In genomic region chr2:133717076-133717475, GRCm38 (mm10) we compare ENCODE assay signal across 25 mouse cellular contexts.
DNase-seq lines count a peak whose midpoint lies in the region; ATAC-seq and TF ChIP-seq lines count a peak whose summit lies in the region.
"Had no signal": no experiment of that assay in that cellular context is flagged by ENCODE, and none has a peak within 500 bp of the region (broad histone marks: within the 10 kb centered on the region; RNA-seq: fewer than 3 reads in every experiment).

No protein-coding gene starts in this region.

- H3K9ac ChIP-seq in hindbrain, embryonic 14.5 days, result no peak overlapping the region
- H3K9ac ChIP-seq in hindbrain, postnatal 0 days (replicated peaks; ENCODE audit: low read length), result no peak overlapping the region
- no peak overlapping the region for H3K9ac ChIP-seq in kidney, embryonic 16.5 days (replicated peaks; ENCODE audit: low read length)
- H3K9ac ChIP-seq in stomach, embryonic 15.5 days, result no peak overlapping the region
- H3K9ac ChIP-seq in stomach, postnatal 0 days (ENCODE audit: low read length), result no peak overlapping the region
- H3K9ac ChIP-seq: embryonic facial prominence, embryonic 13.5 days; forebrain, embryonic 12.5 days; forebrain, embryonic 15.5 days; heart, embryonic 13.5 days; hindbrain, embryonic 15.5 days had no signal

- no peak for TF ChIP-seq CTCF in hindbrain, postnatal 0 days (IDR thresholded peaks at IDR 0.05; ENCODE audit: low read depth)
- no peak for TF ChIP-seq CTCF in stomach, postnatal 0 days (IDR thresholded peaks at IDR 0.05; ENCODE audit: low read depth)

- no peaks in the 10 kb centered on the region for H3K36me3 ChIP-seq in hindbrain, embryonic 14.5 days (replicated peaks; ENCODE audit: control insufficient read depth, insufficient read depth)
- no peaks in the 10 kb centered on the region for H3K36me3 ChIP-seq in hindbrain, postnatal 0 days (ENCODE audit: insufficient read depth, low read length)
- no peaks in the 10 kb centered on the region for H3K36me3 ChIP-seq in kidney, embryonic 16.5 days (ENCODE audit: insufficient read depth, low read length)
- no peaks in the 10 kb centered on the region for H3K36me3 ChIP-seq in stomach, embryonic 15.5 days
- H3K36me3 ChIP-seq in stomach, postnatal 0 days (ENCODE audit: control insufficient read depth, insufficient read depth, low read length), result no peaks in the 10 kb centered on the region
- H3K36me3 ChIP-seq: embryonic facial prominence, embryonic 13.5 days; forebrain, embryonic 12.5 days; forebrain, embryonic 15.5 days; heart, embryonic 10.5 days; heart, embryonic 13.5 days; hindbrain, embryonic 15.5 days had no signal

- H3K4me2 ChIP-seq in hindbrain, embryonic 14.5 days (replicated peaks), result no peak overlapping the region
- no peak overlapping the region for H3K4me2 ChIP-seq in hindbrain, postnatal 0 days (ENCODE audit: low read depth, low read length)
- no peak overlapping the region for H3K4me2 ChIP-seq in kidney, embryonic 16.5 days (replicated peaks; ENCODE audit: low read depth, low read length)
- H3K4me2 ChIP-seq in stomach, embryonic 15.5 days, result no peak overlapping the region
- H3K4me2 ChIP-seq in stomach, postnatal 0 days (replicated peaks; ENCODE audit: low read depth), result no peak overlapping the region
- H3K4me2 ChIP-seq: embryonic facial prominence, embryonic 13.5 days; forebrain, embryonic 12.5 days; forebrain, embryonic 15.5 days; heart, embryonic 13.5 days; hindbrain, embryonic 15.5 days had no signal

- 0 out of 2 replicates have a peak, but pooled peaks have one; percentile 40 for ATAC-seq in hindbrain, embryonic 14.5 days (ENCODE audit: low FRiP score)
- ATAC-seq in hindbrain, postnatal 0 days, result no peak
- peak; percentile 57; the same call in 1 of the 2 replicates for ATAC-seq in kidney, embryonic 16.5 days (ENCODE audit: low FRiP score, low TSS enrichment)
- no peak for ATAC-seq in stomach, embryonic 15.5 days (ENCODE audit: insufficient read depth, low FRiP score, low read depth)
- ATAC-seq in stomach, postnatal 0 days (ENCODE audit: low FRiP score, low TSS enrichment), result no peak
- ATAC-seq: CD4-positive, CD25-positive, alpha-beta regulatory T cell, adult 4 months; forebrain, embryonic 15.5 days had no signal

- TF ChIP-seq EP300 in stomach, postnatal 0 days (optimal IDR thresholded peaks at IDR 0.05), result no peak

- no peak overlapping the region for H3K4me3 ChIP-seq in hindbrain, embryonic 14.5 days (replicated peaks; ENCODE audit: low read length)
- H3K4me3 ChIP-seq in hindbrain, postnatal 0 days (ENCODE audit: low read length), result no peak overlapping the region
- H3K4me3 ChIP-seq in kidney, embryonic 16.5 days (ENCODE audit: low read length), result no peak overlapping the region
- H3K4me3 ChIP-seq in stomach, embryonic 15.5 days (replicated peaks), result no peak overlapping the region
- no peak overlapping the region for H3K4me3 ChIP-seq in stomach, postnatal 0 days (ENCODE audit: low read depth, low read length)
- H3K4me3 ChIP-seq: embryonic facial prominence, embryonic 13.5 days; forebrain, embryonic 12.5 days; forebrain, embryonic 15.5 days; heart, adult 2 months; heart, embryonic 10.5 days; heart, embryonic 13.5 days; hindbrain, embryonic 15.5 days had no signal

- no peak overlapping the region for H3K27ac ChIP-seq in hindbrain, embryonic 14.5 days
- no peak overlapping the region for H3K27ac ChIP-seq in hindbrain, postnatal 0 days
- H3K27ac ChIP-seq in kidney, embryonic 16.5 days (ENCODE audit: low read length), result no peak overlapping the region
- H3K27ac ChIP-seq in stomach, embryonic 15.5 days, result peak overlapping the region; percentile 38; the same call in 1 of the 2 replicates
- H3K27ac ChIP-seq in stomach, postnatal 0 days (replicated peaks), result peak overlapping the region; percentile 56
- H3K27ac ChIP-seq: embryonic facial prominence, embryonic 13.5 days; forebrain, embryonic 12.5 days; forebrain, embryonic 15.5 days; heart, adult 2 months; heart, embryonic 10.5 days; heart, embryonic 13.5 days; hindbrain, embryonic 15.5 days had no signal

- 69% methylated on average over 2 of the region's 2 CpGs for WGBS in hindbrain, embryonic 14.5 days
- WGBS in hindbrain, postnatal 0 days, result 47% methylated on average over 2 of the region's 2 CpGs
- WGBS in kidney, embryonic 16.5 days, result 33% methylated on average over 2 of the region's 2 CpGs
- 58% methylated on average over 2 of the region's 2 CpGs for WGBS in stomach, embryonic 15.5 days
- 61% methylated on average over 2 of the region's 2 CpGs for WGBS in stomach, postnatal 0 days

- no peak for DNase-seq in hindbrain, embryonic 14.5 days (ENCODE audit: low spot score)
- DNase-seq in hindbrain, postnatal 0 days (ENCODE audit: low spot score), result no peak
- no peak for DNase-seq in kidney, adult 9 months
- no peak for DNase-seq in stomach, postnatal 0 days (ENCODE audit: low spot score)
- DNase-seq in layer of hippocampus, postnatal 36 days, result no peak
- DNase-seq: adrenal gland, adult 2 months; adrenal gland, postnatal 14 days; cerebellum, adult 11 months; cerebellum, adult 2 months; cerebellum, adult 9-11 months; cerebellum, postnatal 25 days; gastrocnemius, postnatal 10 days; gastrocnemius, postnatal 36 days; heart, adult 2 months; heart, postnatal 14 days; heart, postnatal 4 days had no signal

- H3K9me3 ChIP-seq in hindbrain, embryonic 14.5 days (ENCODE audit: control insufficient read depth, low read length), result no peaks in the 10 kb centered on the region
- H3K9me3 ChIP-seq in hindbrain, postnatal 0 days (ENCODE audit: low read length), result no peaks in the 10 kb centered on the region
- H3K9me3 ChIP-seq in kidney, embryonic 16.5 days (ENCODE audit: low read length), result no peaks in the 10 kb centered on the region
- no peaks in the 10 kb centered on the region for H3K9me3 ChIP-seq in stomach, embryonic 15.5 days
- H3K9me3 ChIP-seq in stomach, postnatal 0 days (ENCODE audit: control insufficient read depth, low read length), result no peaks in the 10 kb centered on the region
- H3K9me3 ChIP-seq: embryonic facial prominence, embryonic 13.5 days; forebrain, embryonic 12.5 days; forebrain, embryonic 15.5 days; heart, embryonic 10.5 days; heart, embryonic 13.5 days; hindbrain, embryonic 15.5 days had no signal

- H3K27me3 ChIP-seq in hindbrain, embryonic 14.5 days (ENCODE audit: control insufficient read depth, insufficient read depth, low read length), result no peaks in the 10 kb centered on the region
- H3K27me3 ChIP-seq in hindbrain, postnatal 0 days (ENCODE audit: insufficient read depth, low read length), result no peaks in the 10 kb centered on the region
- no peaks in the 10 kb centered on the region for H3K27me3 ChIP-seq in kidney, embryonic 16.5 days (ENCODE audit: insufficient read depth, low read length)
- no peaks in the 10 kb centered on the region for H3K27me3 ChIP-seq in stomach, embryonic 15.5 days (replicated peaks)
- no peaks in the 10 kb centered on the region for H3K27me3 ChIP-seq in stomach, postnatal 0 days (ENCODE audit: control insufficient read depth, insufficient read depth, low read length)
- H3K27me3 ChIP-seq: forebrain, embryonic 12.5 days; forebrain, embryonic 15.5 days; heart, embryonic 13.5 days had no signal

- H3K4me1 ChIP-seq in hindbrain, embryonic 14.5 days (replicated peaks; ENCODE audit: control insufficient read depth, insufficient read depth, low read length), result no peaks in the 10 kb centered on the region
- no peaks in the 10 kb centered on the region for H3K4me1 ChIP-seq in hindbrain, postnatal 0 days (ENCODE audit: insufficient read depth, low read length)
- no peaks in the 10 kb centered on the region for H3K4me1 ChIP-seq in kidney, embryonic 16.5 days (ENCODE audit: insufficient read depth, low read length)
- H3K4me1 ChIP-seq in stomach, embryonic 15.5 days, result no peaks in the 10 kb centered on the region
- no peaks in the 10 kb centered on the region for H3K4me1 ChIP-seq in stomach, postnatal 0 days (replicated peaks; ENCODE audit: control insufficient read depth, insufficient read depth)
- H3K4me1 ChIP-seq: forebrain, embryonic 12.5 days; forebrain, embryonic 15.5 days; heart, embryonic 10.5 days; hindbrain, embryonic 15.5 days had no signal

Comparison
In these comparisons a context has a peak if more than half of its experiments do, and no peak if none do; other contexts are left out.
1. ATAC-seq: peak in hindbrain, embryonic 14.5 days (single experiment) and kidney, embryonic 16.5 days (single experiment); none in hindbrain, postnatal 0 days (single experiment), stomach, embryonic 15.5 days (single experiment) and stomach, postnatal 0 days (single experiment).
2. H3K27ac ChIP-seq: peak in stomach, embryonic 15.5 days (single experiment) and stomach, postnatal 0 days (single experiment); none in hindbrain, embryonic 14.5 days (single experiment), hindbrain, postnatal 0 days (single experiment) and kidney, embryonic 16.5 days (single experiment).